In the genomic region with DNA sequence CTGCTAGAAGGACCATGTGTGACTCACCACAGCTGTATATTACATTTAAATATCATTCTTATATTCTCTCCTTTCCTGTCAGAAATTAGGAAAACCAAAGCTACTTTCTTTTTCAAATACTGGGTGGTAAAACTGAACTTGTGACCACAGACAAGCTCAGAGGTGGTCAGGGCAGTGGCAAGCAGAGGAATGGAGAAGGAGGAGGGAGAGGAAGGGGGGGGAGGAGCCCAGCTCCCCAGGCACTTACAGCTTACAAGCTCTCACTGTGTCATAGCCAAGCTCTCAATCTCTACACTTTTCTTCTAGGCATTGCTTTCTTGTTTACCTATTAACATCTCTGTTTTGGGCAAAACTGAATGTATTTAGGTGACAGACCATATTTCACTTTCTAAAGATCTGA, we compare ENCODE assay signal across 21 mouse cellular contexts. TPM values are rescaled to one million over a fixed set of nuclear protein-coding genes. Genes with fewer than 3 reads are reported as not detected.
DNase-seq lines count a peak whose midpoint lies in the region; ATAC-seq and TF ChIP-seq lines count a peak whose summit lies in the region.
"Had no signal": no experiment of that assay in that cellular context is flagged by ENCODE, and none has a peak within 500 bp of the region (broad histone marks: within the 10 kb centered on the region; RNA-seq: fewer than 3 reads in every experiment).

No protein-coding gene starts in this region.

- no peaks in the 10 kb centered on the region for H3K4me1 ChIP-seq in kidney, embryonic 14.5 days (ENCODE audit: control insufficient read depth, insufficient read depth, low read length)
- H3K4me1 ChIP-seq in liver, embryonic 12.5 days, result peaks cover 6% of the 10 kb centered on the region; the same call in 1 of the 2 replicates
- no peaks in the 10 kb centered on the region for H3K4me1 ChIP-seq in intestine, postnatal 0 days (replicated peaks; ENCODE audit: control insufficient read depth, insufficient read depth, low read length)
- H3K4me1 ChIP-seq: forebrain, embryonic 13.5 days; hindbrain, embryonic 13.5 days; intestine, embryonic 15.5 days had no signal

- no peak overlapping the region for H3K27ac ChIP-seq in kidney, embryonic 14.5 days (ENCODE audit: low read depth, low read length)
- no peak overlapping the region for H3K27ac ChIP-seq in liver, embryonic 12.5 days
- H3K27ac ChIP-seq in intestine, postnatal 0 days (ENCODE audit: low read depth, low read length), result no peak overlapping the region
- H3K27ac ChIP-seq: forebrain, embryonic 10.5 days; forebrain, embryonic 13.5 days; gastrocnemius, adult 2 months; hindbrain, embryonic 10.5 days; hindbrain, embryonic 13.5 days; intestine, embryonic 15.5 days had no signal

- H3K4me3 ChIP-seq in kidney, embryonic 14.5 days (ENCODE audit: low read length), result no peak overlapping the region
- no peak overlapping the region for H3K4me3 ChIP-seq in liver, embryonic 12.5 days
- H3K4me3 ChIP-seq in intestine, postnatal 0 days (ENCODE audit: low read depth, low read length), result no peak overlapping the region
- H3K4me3 ChIP-seq: forebrain, embryonic 10.5 days; forebrain, embryonic 13.5 days; gastrocnemius, adult 2 months; hindbrain, embryonic 10.5 days; hindbrain, embryonic 13.5 days; intestine, embryonic 15.5 days had no signal

- no peaks in the 10 kb centered on the region for H3K27me3 ChIP-seq in kidney, embryonic 14.5 days (ENCODE audit: control insufficient read depth, insufficient read depth, low read length)
- no peaks in the 10 kb centered on the region for H3K27me3 ChIP-seq in liver, embryonic 12.5 days (replicated peaks)
- H3K27me3 ChIP-seq in intestine, postnatal 0 days (replicated peaks; ENCODE audit: control insufficient read depth, insufficient read depth, low read length), result no peaks in the 10 kb centered on the region
- H3K27me3 ChIP-seq: forebrain, embryonic 13.5 days; hindbrain, embryonic 13.5 days; intestine, embryonic 15.5 days had no signal

- H3K9me3 ChIP-seq in kidney, embryonic 14.5 days (ENCODE audit: control insufficient read depth, low read length), result no peaks in the 10 kb centered on the region
- no peaks in the 10 kb centered on the region for H3K9me3 ChIP-seq in liver, embryonic 12.5 days (replicated peaks)
- no peaks in the 10 kb centered on the region for H3K9me3 ChIP-seq in intestine, postnatal 0 days (ENCODE audit: control insufficient read depth)
- H3K9me3 ChIP-seq: forebrain, embryonic 10.5 days; forebrain, embryonic 13.5 days; hindbrain, embryonic 10.5 days; hindbrain, embryonic 13.5 days; intestine, embryonic 15.5 days had no signal

- H3K4me2 ChIP-seq in kidney, embryonic 14.5 days (replicated peaks; ENCODE audit: low read depth, low read length), result no peak overlapping the region
- no peak overlapping the region for H3K4me2 ChIP-seq in liver, embryonic 12.5 days
- H3K4me2 ChIP-seq in intestine, postnatal 0 days (replicated peaks; ENCODE audit: low read depth), result no peak overlapping the region
- H3K4me2 ChIP-seq: forebrain, embryonic 13.5 days; heart, embryonic 11.5 days; hindbrain, embryonic 13.5 days; intestine, embryonic 15.5 days had no signal

- no peak for DNase-seq in kidney, postnatal 4 days
- DNase-seq: cerebellum, adult 2 months; cerebellum, adult 9-11 months; cerebellum, postnatal 25 days; gastrocnemius, adult 2 months; gastrocnemius, postnatal 14 days; kidney, adult 18-20 months had no signal

- no peak for TF ChIP-seq CTCF in intestine, postnatal 0 days (IDR thresholded peaks at IDR 0.05; ENCODE audit: low read depth)

- peaks cover 44% of the 10 kb centered on the region for H3K36me3 ChIP-seq in kidney, embryonic 14.5 days (ENCODE audit: control insufficient read depth, insufficient read depth, low read length)
- H3K36me3 ChIP-seq in liver, embryonic 12.5 days, result peaks cover 72% of the 10 kb centered on the region
- peaks cover 33% of the 10 kb centered on the region for H3K36me3 ChIP-seq in intestine, postnatal 0 days (ENCODE audit: control insufficient read depth, insufficient read depth)

- no peak overlapping the region for H3K9ac ChIP-seq in kidney, embryonic 14.5 days (ENCODE audit: low read depth, low read length)
- H3K9ac ChIP-seq in liver, embryonic 12.5 days, result no peak overlapping the region
- no peak overlapping the region for H3K9ac ChIP-seq in intestine, postnatal 0 days (ENCODE audit: low read depth, low read length)
- H3K9ac ChIP-seq: forebrain, embryonic 13.5 days; hindbrain, embryonic 13.5 days; intestine, embryonic 15.5 days had no signal

- ATAC-seq in kidney, embryonic 14.5 days (ENCODE audit: low FRiP score, low TSS enrichment), result 0 out of 2 replicates have a peak, but pooled peaks have one; percentile 35
- ATAC-seq in common myeloid progenitor, adult 5-6 weeks (replicated peaks; ENCODE audit: low read depth, poor library complexity, severe bottlenecking), result peak; percentile 90
- ATAC-seq in megakaryocyte progenitor cell, adult 5-6 weeks (replicated peaks; ENCODE audit: poor library complexity), result peak; percentile 50; the same call in 1 of the 2 replicates
- no peak for ATAC-seq in liver, embryonic 12.5 days
- no peak for ATAC-seq in intestine, postnatal 0 days
- ATAC-seq: activated CD4-positive, CD25-positive, alpha-beta regulatory T cell, adult 4 months; forebrain, embryonic 13.5 days; forebrain, embryonic 16.5 days; hindbrain, embryonic 16.5 days; intestine, embryonic 15.5 days had no signal

RNA-seq across cellular contexts. Expression of a gene that starts 11.2 kb away (rescaled TPM):
- polyA plus RNA-seq in kidney, embryonic 14.5 days (2014; fragmentation: Nextera tagmentation; extraction: Ambion mirVana), result 63.8 and 87.5 TPM in 2 replicates
- total RNA-seq in common myeloid progenitor, adult 5-6 weeks (2017), result 35.4 and 43.8 TPM in 2 replicates
- 26.9 and 37.3 TPM in 2 replicates for total RNA-seq in megakaryocyte progenitor cell, adult 5-6 weeks (2015)
- 26.0 and 26.3 TPM in 2 replicates for total RNA-seq in megakaryocyte progenitor cell, adult 5-6 weeks (2017)
- 75.9 and 87.7 TPM in 2 replicates for polyA plus RNA-seq in liver, embryonic 12.5 days (2016; fragmentation: Nextera tagmentation; extraction: Ambion mirVana)
- 26.0 and 27.4 TPM in 2 replicates for polyA plus RNA-seq in intestine, postnatal 0 days (2015; fragmentation: Nextera tagmentation; extraction: Ambion mirVana)

RNA-seq across cellular contexts. Expression of a gene that starts 45.6 kb away (rescaled TPM):
- 21.0 and 38.8 TPM in 2 replicates for polyA plus RNA-seq in kidney, embryonic 14.5 days (2014; fragmentation: Nextera tagmentation; extraction: Ambion mirVana)
- 32.9 and 44.4 TPM in 2 replicates for total RNA-seq in common myeloid progenitor, adult 5-6 weeks (2017)
- total RNA-seq in megakaryocyte progenitor cell, adult 5-6 weeks (2015), result 53.9 and 62.0 TPM in 2 replicates
- 19.9 and 24.9 TPM in 2 replicates for total RNA-seq in megakaryocyte progenitor cell, adult 5-6 weeks (2017)
- polyA plus RNA-seq in liver, embryonic 12.5 days (2016; fragmentation: Nextera tagmentation; extraction: Ambion mirVana), result 12.6 and 13.2 TPM in 2 replicates
- 5.9 and 6.7 TPM in 2 replicates for polyA plus RNA-seq in intestine, postnatal 0 days (2015; fragmentation: Nextera tagmentation; extraction: Ambion mirVana)

RNA-seq across cellular contexts. Expression of a gene that starts 49.1 kb away (rescaled TPM):
- polyA plus RNA-seq in kidney, embryonic 14.5 days (2014; fragmentation: Nextera tagmentation; extraction: Ambion mirVana), result 13.7 and 30.7 TPM in 2 replicates
- total RNA-seq in common myeloid progenitor, adult 5-6 weeks (2017), result 3.7 and 4.3 TPM in 2 replicates
- total RNA-seq in megakaryocyte progenitor cell, adult 5-6 weeks (2015), result 3.3 and 7.1 TPM in 2 replicates
- 1.1 and 3.0 TPM in 2 replicates for total RNA-seq in megakaryocyte progenitor cell, adult 5-6 weeks (2017)
- 8.4 and 8.9 TPM in 2 replicates for polyA plus RNA-seq in liver, embryonic 12.5 days (2016; fragmentation: Nextera tagmentation; extraction: Ambion mirVana)
- polyA plus RNA-seq in intestine, postnatal 0 days (2015; fragmentation: Nextera tagmentation; extraction: Ambion mirVana), result 9.7 and 11.5 TPM in 2 replicates

Comparison
In these comparisons a context has a peak if more than half of its experiments do, and no peak if none do; other contexts are left out.
1. ATAC-seq: peak in kidney, embryonic 14.5 days (single experiment), common myeloid progenitor, adult 5-6 weeks (single experiment) and megakaryocyte progenitor cell, adult 5-6 weeks (single experiment); none in liver, embryonic 12.5 days (single experiment) and intestine, postnatal 0 days (single experiment).